Mouse (Mus musculus) embryonic fibroblast, embryonic 13.5 days (primary cell): ENCODE measurements at regions not wholly inside any gene's neighbourhood (a gene's known extent, or its start where the extent isn't known, plus 50 kb on each side); places are given as distances from the start of the nearest gene placed in this dataset.

Experiments used
- CTCF ChIP-seq: IDR thresholded peaks from 2 replicates; pipeline ENCODE4 v1.5.1; 2011; ENCODE audit warnings: mild to moderate bottlenecking, control low read depth, low read length, moderate library complexity, borderline replicate concordance; ENCODE audit not compliant: insufficient read depth
- POLR2A ChIP-seq: IDR thresholded peaks from 2 replicates; pipeline ENCODE4 v1.6.1; 2011; ENCODE audit warnings: low read depth, mild to moderate bottlenecking, control low read depth, low read length, moderate library complexity

GRCm38 (mm10) chr4:95386021-95386420 lies 171.3 kb upstream of the Fggy start:
- no peak for TF ChIP-seq POLR2A
- TF ChIP-seq CTCF = no peak
